In the genomic region with DNA sequence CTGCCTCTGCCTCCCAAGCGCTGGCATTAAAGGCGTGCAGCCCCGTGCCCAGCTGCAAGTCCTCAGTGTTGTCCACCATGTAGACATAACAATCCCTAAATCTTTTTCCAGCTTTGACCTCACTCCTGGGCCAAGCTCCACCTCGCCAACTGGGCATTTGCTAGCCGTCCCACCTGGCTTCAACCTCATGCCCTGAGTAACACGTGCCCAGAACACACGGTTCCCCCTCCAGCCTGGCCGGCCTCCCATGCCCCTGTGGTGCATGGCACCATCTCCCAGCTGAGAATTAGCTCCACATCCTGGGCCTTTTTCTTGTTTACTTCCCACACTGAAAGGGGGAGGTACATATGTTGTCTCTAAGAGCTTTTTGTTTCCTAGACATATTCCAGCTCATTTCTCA, we compare ENCODE assay signal across 16 mouse cellular contexts.
A peak's percentile ranks its signal among the peaks of the same experiment; 100 is the strongest.
DNase-seq lines count a peak whose midpoint lies in the region.
"Had no signal": no experiment of that assay in that cellular context is flagged by ENCODE, and none has a peak within 500 bp of the region (broad histone marks: within the 10 kb centered on the region; RNA-seq: fewer than 3 reads in every experiment).

No protein-coding gene starts in this region.

- intact Hi-C loops in left cerebral cortex, postnatal 4 days (cut with DNase I) = no loop called here

- peak; percentile 30 for DNase-seq in adrenal gland, postnatal 25 days
- no peak for DNase-seq in adrenal gland, postnatal 36 days
- DNase-seq in left cerebral cortex, postnatal 4 days = peak; percentile 87
- DNase-seq in left cerebral cortex, adult 9 months (ENCODE audit: low spot score in 2 of 2) = no peak
- DNase-seq in cerebellum, postnatal 36 days = peak; percentile 94
- no peak for DNase-seq in right cerebral cortex, postnatal 4 days
- no peak for DNase-seq in spleen, postnatal 14 days (ENCODE audit: low spot score in 2 of 2)
- DNase-seq in urinary bladder, postnatal 4 days (ENCODE audit: low spot score in 2 of 2) = no peak
- DNase-seq: adrenal gland, adult 8-10 months; kidney, adult 11 months; layer of hippocampus, postnatal 36 days; liver; lung, postnatal 10 days; right cerebral cortex, adult 18-20 months; spleen, adult 18-20 months; thymus, adult 18-20 months had no signal

Comparison
In these comparisons a context has a peak if more than half of its experiments do, and no peak if none do; other contexts are left out.
1. DNase-seq: peak in adrenal gland, postnatal 25 days (single experiment), left cerebral cortex, postnatal 4 days (single experiment) and cerebellum, postnatal 36 days (2 of 2); none in adrenal gland, postnatal 36 days (0 of 2), left cerebral cortex, adult 9 months (0 of 2), right cerebral cortex, postnatal 4 days (single experiment), spleen, postnatal 14 days (0 of 2) and urinary bladder, postnatal 4 days (0 of 2).